Mouse (Mus musculus) lung, embryonic 14.5 days (tissue): ENCODE results near the gene Rps21. TPM values are rescaled to one million over a fixed set of nuclear protein-coding genes. Genes with fewer than 3 reads are reported as not detected.

ENCODE experiments used
- ATAC-seq: fragments of 200-750 bp; cut with Nextera tagmentation; 2 replicates; pipeline ENCODE4 v1.8.0; 2017; ENCODE audit warnings: mild to moderate bottlenecking, moderate TSS enrichment, moderate library complexity; ENCODE audit not compliant: insufficient read depth
- DNase-seq: peaks from one replicate; pipeline ENCODE4 v3.0.0-alpha.2; 2015
- H3K27ac ChIP-seq: fragments of 300-500 bp; sonication (generic); 2 replicates; pipeline ENCODE4 v1.5.1; 2014; ENCODE audit warnings: low read depth, mild to moderate bottlenecking, moderate library complexity
- H3K27me3 ChIP-seq: fragments of 300-500 bp; sonication (generic); 2 replicates; pipeline ENCODE4 v1.6.1; 2014; ENCODE audit warnings: low read length, control low read depth; ENCODE audit not compliant: insufficient read depth
- H3K36me3 ChIP-seq: fragments of 300-500 bp; sonication (generic); 2 replicates; pipeline ENCODE4 v1.6.1; 2014; ENCODE audit warnings: control low read depth; ENCODE audit not compliant: insufficient read depth
- H3K4me1 ChIP-seq: fragments of 300-500 bp; sonication (generic); 2 replicates; pipeline ENCODE4 v1.6.1; 2014; ENCODE audit warnings: antibody characterized with exemption, control low read depth; ENCODE audit not compliant: insufficient read depth
- H3K4me2 ChIP-seq: fragments of 300-500 bp; sonication (generic); 2 replicates; pipeline ENCODE4 v1.6.1; 2014; ENCODE audit warnings: mild to moderate bottlenecking
- H3K4me3 ChIP-seq: fragments of 300-500 bp; sonication (generic); 2 replicates; pipeline ENCODE4 v1.5.1; 2014; ENCODE audit warnings: low read depth, low read length
- H3K9ac ChIP-seq: fragments of 300-500 bp; sonication (generic); 2 replicates; pipeline ENCODE4 v1.6.1; 2014
- H3K9me3 ChIP-seq: fragments of 300-500 bp; sonication (generic); 2 replicates; pipeline ENCODE4 v1.6.1; 2016; ENCODE audit warnings: low read depth, low read length, control low read depth
- CTCF ChIP-seq: IDR thresholded peaks from 2 replicates; pipeline ENCODE4 v1.5.1; 2016; ENCODE audit warnings: antibody characterized with exemption, low read depth
- WGBS: fragments of 180-500 bp; shearing (Covaris S2); extraction: QIAGEN DNeasy Blood & Tissue Kit; methylation state at CpG from one replicate; pipeline ENCODE4 v1.1.7; 2014; 5-methylcytosine and 5-hydroxymethylcytosine counted together
- polyA plus RNA-seq: library from polyadenylated mRNA; unstranded; fragments of >200 nt; fragmentation: Nextera tagmentation; extraction: Ambion mirVana; gene quantifications from 2 replicates; pipeline ENCODE4 v1.2.1, GENCODE M21; 2014

The Rps21 gene
- polyA plus RNA-seq, 1 experiment from 2014 or later: 630 TPM

DNA sequence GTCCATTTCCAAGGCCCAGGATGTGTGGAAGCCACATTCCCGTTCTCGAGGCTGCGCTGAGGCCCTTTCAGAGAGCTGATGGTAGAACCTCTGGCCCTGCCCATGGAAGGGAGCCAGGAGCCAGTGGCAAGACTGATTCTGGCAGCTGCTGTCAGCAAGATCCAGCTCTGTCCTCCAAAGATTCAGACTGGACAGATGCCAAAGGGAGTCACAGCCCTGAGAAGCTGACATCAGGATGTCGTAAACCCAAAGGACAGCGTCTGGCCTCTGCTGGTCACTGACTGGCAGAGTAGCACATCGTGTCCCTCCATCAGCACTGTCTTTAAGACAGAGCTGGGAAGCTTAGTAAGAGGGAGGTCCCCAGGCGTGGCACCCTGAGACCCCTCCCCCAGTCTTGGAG is 28.6 kb upstream of the Rps21 start:
- peak; percentile 18; the same call in 1 of the 2 replicates for ATAC-seq
- peaks cover 27% of the 10 kb centered on the region for H3K4me1 ChIP-seq
- peak; percentile 90 for DNase-seq

DNA sequence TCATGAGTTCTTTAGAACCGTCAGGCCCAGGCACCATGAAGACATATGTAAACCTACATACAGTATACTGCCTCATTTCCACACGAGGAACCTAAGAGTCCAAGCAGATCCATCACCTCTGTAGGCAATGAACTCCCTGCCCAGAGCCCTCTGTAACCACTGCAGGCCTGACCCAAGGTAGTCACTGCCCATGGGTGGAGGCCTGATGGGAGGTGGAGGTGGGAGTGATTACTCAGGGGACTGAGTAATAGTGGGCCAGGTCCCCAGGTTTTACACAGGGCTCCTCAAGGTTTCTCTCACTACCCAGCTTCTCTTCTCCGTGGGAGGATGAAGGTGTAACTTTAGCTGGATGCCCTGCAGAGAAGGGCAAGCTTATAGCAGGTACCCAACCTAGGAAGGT is 28.0 kb upstream of the Rps21 start:
- Histone ChIP-seq H3K27ac (no peak overlapping the region), H3K4me1 (peaks cover 32% of the 10 kb centered on the region), H3K9me3 (no peaks in the 10 kb centered on the region), H3K4me2 (no peak overlapping the region), H3K36me3 (no peaks in the 10 kb centered on the region), H3K27me3 (peaks cover 25% of the 10 kb centered on the region), H3K9ac (no peak overlapping the region), H3K4me3 (no peak overlapping the region)
- TF ChIP-seq CTCF: no peak
- ATAC-seq: no peak
- no peak for DNase-seq
- 53% methylated on average over 3 of the region's 3 CpGs for WGBS

More for the DNA sequence above, 28.6 kb upstream of the Rps21 start:
- 30% methylated on average over 7 of the region's 7 CpGs for WGBS
- H3K4me2 ChIP-seq: peak overlapping the region; percentile 53
- H3K27me3 ChIP-seq: peaks cover 25% of the 10 kb centered on the region
- no peak overlapping the region for H3K4me3 ChIP-seq
- no peak overlapping the region for H3K9ac ChIP-seq
- peak overlapping the region; percentile 69; the same call in 1 of the 2 replicates for H3K27ac ChIP-seq
- no peaks in the 10 kb centered on the region for H3K36me3 ChIP-seq
- no peaks in the 10 kb centered on the region for H3K9me3 ChIP-seq
- 0 out of 2 replicates have a peak, but pooled peaks have one; percentile 13 for TF ChIP-seq CTCF

DNA sequence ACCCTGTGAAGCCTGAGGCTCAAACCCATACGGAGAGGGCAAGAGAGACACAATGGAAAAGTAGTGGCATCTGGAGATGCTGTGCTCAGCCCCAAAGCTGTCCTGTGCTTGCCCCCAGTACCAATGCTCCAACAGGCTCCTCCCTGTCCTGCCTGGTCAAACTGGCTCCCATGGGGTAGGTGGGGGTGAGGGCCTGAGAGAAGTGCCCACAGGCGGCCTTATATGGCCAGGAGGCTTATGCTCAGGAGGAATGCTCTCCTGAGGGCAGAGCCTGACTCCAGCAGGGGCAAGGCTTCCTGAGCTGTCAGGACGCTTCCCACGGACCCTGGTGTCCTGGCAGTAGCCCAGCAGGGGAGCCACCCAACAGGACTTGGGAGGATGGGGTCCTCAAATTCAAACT is 26.7 kb upstream of the Rps21 start:
- H3K36me3 ChIP-seq: no peaks in the 10 kb centered on the region
- H3K4me3 ChIP-seq: no peak overlapping the region
- H3K9me3 ChIP-seq: no peaks in the 10 kb centered on the region
- no peak for ATAC-seq
- H3K27me3 ChIP-seq: peaks cover 11% of the 10 kb centered on the region
- H3K4me1 ChIP-seq: peaks cover 46% of the 10 kb centered on the region
- no peak for TF ChIP-seq CTCF
- DNase-seq: no peak
- H3K9ac ChIP-seq: peak overlapping the region; percentile 13; the same call in 1 of the 2 replicates
- H3K27ac ChIP-seq: peak overlapping the region; percentile 63
- no peak overlapping the region for H3K4me2 ChIP-seq
- WGBS: 49% methylated on average over 4 of the region's 4 CpGs

DNA sequence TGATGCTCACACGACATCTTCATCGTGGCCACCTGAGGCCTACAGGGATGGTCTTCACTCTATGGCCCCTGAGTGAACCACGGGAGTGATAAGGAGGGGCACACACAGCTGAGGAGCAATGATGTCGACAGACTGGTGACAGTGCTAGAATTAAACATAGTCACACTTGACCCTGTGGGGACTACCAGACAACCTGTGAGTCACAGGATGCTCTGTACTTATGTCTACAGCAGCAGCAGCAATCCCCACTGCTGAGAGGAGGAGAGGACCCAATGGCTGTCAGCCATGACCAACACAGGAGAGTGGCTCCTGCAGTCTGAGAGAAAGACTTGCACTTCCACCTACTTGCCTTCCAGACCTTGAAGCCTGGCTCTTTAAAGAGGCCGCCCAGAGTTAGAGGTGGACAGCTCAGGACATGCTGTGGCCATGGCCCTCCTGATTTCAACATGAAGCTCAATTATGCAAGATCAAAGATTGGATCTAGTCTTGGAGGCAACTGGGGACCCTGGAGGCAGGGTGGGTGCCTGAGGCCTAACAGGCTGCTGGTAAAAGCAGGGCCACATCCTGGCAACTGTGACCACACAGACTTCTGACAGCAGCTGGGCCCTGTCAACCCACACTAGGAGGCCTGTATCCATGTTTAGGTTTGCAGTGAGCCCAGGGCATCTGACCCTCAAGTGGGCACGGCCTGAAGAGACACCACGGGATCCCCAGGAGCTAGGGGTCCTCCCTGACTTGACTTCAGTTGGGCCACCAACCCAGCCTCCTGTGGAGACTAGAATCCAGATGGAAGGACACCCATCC is 23.9 kb upstream of the Rps21 start:
- ATAC-seq (no peak), DNase-seq (peak; percentile 60)
- Histone ChIP-seq H3K27me3 (no peaks in the 10 kb centered on the region), H3K4me1 (peaks cover 39% of the 10 kb centered on the region), H3K27ac (peak overlapping the region; percentile 60), H3K9ac (no peak overlapping the region; the same call in 1 of the 2 replicates), H3K4me3 (no peak overlapping the region), H3K4me2 (no peak overlapping the region), H3K9me3 (no peaks in the 10 kb centered on the region), H3K36me3 (no peaks in the 10 kb centered on the region)
- TF ChIP-seq CTCF: no peak
- 54% methylated on average over 7 of the region's 7 CpGs for WGBS

DNA sequence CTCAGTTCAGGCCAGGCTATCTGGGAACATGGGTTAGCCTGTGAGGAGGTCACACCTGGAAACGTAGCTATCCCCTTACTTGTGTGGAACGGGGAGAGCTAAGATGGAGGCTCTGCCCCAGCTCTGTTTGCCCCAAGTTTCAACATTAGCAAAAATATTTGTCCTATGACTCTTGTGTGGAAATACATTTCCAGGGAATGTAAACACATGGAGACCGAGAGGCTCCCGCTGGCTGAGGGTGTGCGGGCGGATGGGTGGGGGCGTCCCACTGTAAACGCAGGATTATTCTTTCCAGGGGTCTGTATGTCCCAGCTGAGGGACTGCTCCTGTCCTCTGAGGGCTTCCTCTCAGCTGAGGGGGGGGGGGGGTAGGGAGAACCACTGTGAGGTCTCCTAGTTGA is 22.8 kb upstream of the Rps21 start:
- peak; percentile 51 for DNase-seq
- peak; percentile 35 for ATAC-seq
- no peaks in the 10 kb centered on the region for H3K36me3 ChIP-seq
- peak overlapping the region; percentile 27; the same call in 1 of the 2 replicates for H3K4me2 ChIP-seq
- peaks cover 35% of the 10 kb centered on the region for H3K4me1 ChIP-seq
- 31% methylated on average over 8 of the region's 8 CpGs for WGBS
- peak overlapping the region; percentile 93 for H3K27ac ChIP-seq
- no peak overlapping the region for H3K4me3 ChIP-seq
- H3K27me3 ChIP-seq: no peaks in the 10 kb centered on the region
- no peak for TF ChIP-seq CTCF
- H3K9me3 ChIP-seq: no peaks in the 10 kb centered on the region
- H3K9ac ChIP-seq: no peak overlapping the region

DNA sequence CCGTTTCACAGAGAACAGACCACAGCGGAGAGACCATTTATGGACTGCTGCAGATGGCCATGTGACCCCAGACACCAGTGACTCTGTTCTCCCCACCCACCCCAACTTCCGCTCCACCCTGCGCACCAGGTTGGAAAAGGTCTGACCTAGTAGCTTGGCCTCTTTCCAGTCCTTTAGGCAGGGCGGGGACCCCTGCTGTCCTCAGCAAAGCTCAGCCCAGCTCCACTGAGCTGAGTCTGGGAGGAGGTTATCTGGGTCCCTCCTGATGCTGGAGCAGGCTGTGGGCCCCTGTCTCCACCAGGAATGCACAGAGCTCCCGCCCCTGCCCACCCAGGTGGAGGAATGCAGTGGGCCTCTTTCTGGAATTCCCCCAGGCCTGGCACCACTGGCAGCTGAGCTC is 22.2 kb upstream of the Rps21 start:
- Histone ChIP-seq H3K9ac (no peak overlapping the region), H3K4me2 (peak overlapping the region; percentile 27; the same call in 1 of the 2 replicates), H3K27me3 (no peaks in the 10 kb centered on the region), H3K4me3 (no peak overlapping the region), H3K27ac (peak overlapping the region; percentile 93), H3K36me3 (no peaks in the 10 kb centered on the region), H3K4me1 (peaks cover 35% of the 10 kb centered on the region), H3K9me3 (no peaks in the 10 kb centered on the region)
- 29% methylated on average over 6 of the region's 6 CpGs for WGBS
- DNase-seq (peak; percentile 67), ATAC-seq (peak; percentile 76)
- no peak for TF ChIP-seq CTCF

DNA sequence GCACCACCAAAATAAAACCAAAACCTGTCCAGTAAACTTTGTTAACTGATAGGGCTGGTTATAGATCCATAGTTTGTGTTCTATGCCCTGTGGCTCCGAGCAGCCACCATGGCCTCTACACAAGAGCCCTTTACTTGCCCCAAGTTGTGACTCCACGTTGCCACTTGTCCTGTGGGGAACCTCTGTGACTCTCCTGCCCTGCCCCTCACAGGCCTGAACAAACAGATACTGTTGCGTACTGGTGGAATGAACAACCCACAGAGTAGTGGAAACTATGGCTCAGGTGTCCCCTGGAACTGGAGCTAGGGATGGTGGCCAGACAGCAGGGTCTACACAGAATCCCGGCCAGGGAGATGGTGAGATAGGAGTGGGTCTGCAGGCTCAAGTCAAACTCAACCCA is 21.4 kb upstream of the Rps21 start:
- H3K27me3 ChIP-seq: no peaks in the 10 kb centered on the region
- H3K4me3 ChIP-seq: no peak overlapping the region
- DNase-seq (no peak), ATAC-seq (no peak)
- H3K9me3 ChIP-seq: no peaks in the 10 kb centered on the region
- no peaks in the 10 kb centered on the region for H3K36me3 ChIP-seq
- peak overlapping the region; percentile 93 for H3K27ac ChIP-seq
- peak overlapping the region; percentile 27; the same call in 1 of the 2 replicates for H3K4me2 ChIP-seq
- 65% methylated on average over 4 of the region's 4 CpGs for WGBS
- TF ChIP-seq CTCF: no peak
- peaks cover 35% of the 10 kb centered on the region for H3K4me1 ChIP-seq
- no peak overlapping the region; the same call in 1 of the 2 replicates for H3K9ac ChIP-seq
